Mouse (Mus musculus): ENCODE results near the gene Kctd7.

Gene Kctd7

GRCm38 (mm10) chr5:130192356-130192944, 47.8 kb downstream of the Kctd7 start:
- no peak for DNase-seq (ENCODE audit: low read depth)

- no peak for DNase-seq (ENCODE audit: low read depth)
Observed at GRCm38 (mm10) chr5:130193760-130194159, 49.1 kb downstream of the Kctd7 start.

GRCm38 (mm10) chr5:130196307-130196706, 51.6 kb downstream of the Kctd7 start:
- peak; percentile 16 for DNase-seq (ENCODE audit: low read depth)

GRCm38 (mm10) chr5:130197454-130197853, 52.8 kb downstream of the Kctd7 start:
- no peak for DNase-seq (ENCODE audit: low read depth)

GRCm38 (mm10) chr5:130197981-130198380, 53.3 kb downstream of the Kctd7 start:
- DNase-seq (ENCODE audit: low read depth): no peak

GRCm38 (mm10) chr5:130200233-130201029, 55.8 kb downstream of the Kctd7 start:
- no peak for DNase-seq (ENCODE audit: low read depth)

- peak; percentile 43 for DNase-seq (ENCODE audit: low read depth)
Observed at GRCm38 (mm10) chr5:130203948-130204347, 59.3 kb downstream of the Kctd7 start.

GRCm38 (mm10) chr5:130204560-130204959, 59.9 kb downstream of the Kctd7 start:
- DNase-seq (ENCODE audit: low read depth): peak; percentile 75

All from naive thymus-derived CD4-positive, alpha-beta T cell, adult 2 months (primary cell).